Mouse (Mus musculus) hindbrain, embryonic 10.5 days (tissue): Measurements from ENCODE around the gene Gata1. TPM values are rescaled to one million over a fixed set of nuclear protein-coding genes. Genes with fewer than 3 reads are reported as not detected.

Experiments used
- DNase-seq: peaks from one replicate; pipeline ENCODE4 v3.0.0-alpha.2; 2017; ENCODE audit warnings: low spot score
- H3K27ac ChIP-seq: fragments of 300-500 bp; sonication (generic); 2 replicates; pipeline ENCODE4 v1.5.1; 2016; ENCODE audit warnings: mild to moderate bottlenecking, moderate library complexity
- H3K27me3 ChIP-seq: fragments of 300-500 bp; sonication (generic); 2 replicates; pipeline ENCODE4 v1.6.1; 2016; ENCODE audit warnings: mild to moderate bottlenecking; ENCODE audit not compliant: poor library complexity, insufficient read depth, severe bottlenecking
- H3K36me3 ChIP-seq: fragments of 300-500 bp; sonication (generic); 2 replicates; pipeline ENCODE4 v1.6.1; 2016; ENCODE audit warnings: mild to moderate bottlenecking, moderate library complexity
- H3K4me1 ChIP-seq: fragments of 300-500 bp; sonication (generic); replicated peaks from 2 replicates; pipeline ENCODE4 v1.6.1; 2016; ENCODE audit warnings: mild to moderate bottlenecking
- H3K4me3 ChIP-seq: fragments of 300-500 bp; sonication (generic); 2 replicates; pipeline ENCODE4 v1.5.1; 2016; ENCODE audit warnings: mild to moderate bottlenecking, moderate library complexity
- H3K9me3 ChIP-seq: fragments of 300-500 bp; sonication (generic); 2 replicates; pipeline ENCODE4 v1.6.1; 2016; ENCODE audit warnings: mild to moderate bottlenecking, moderate library complexity
- WGBS: fragments of 180-500 bp; shearing (Covaris S2); methylation state at CpG from one replicate; pipeline ENCODE4 v1.1.7; 2016; 5-methylcytosine and 5-hydroxymethylcytosine counted together
- polyA plus RNA-seq: library from polyadenylated mRNA; unstranded; fragments of >200 nt; fragmentation: Nextera tagmentation; extraction: Ambion mirVana; gene quantifications from 2 replicates; pipeline ENCODE4 v1.2.1, GENCODE M21; 2016

Gata1 gene
- polyA plus RNA-seq, 1 experiment from 2014 or later, result 5.3 TPM

- WGBS, result 60% methylated on average over 6 of the region's 6 CpGs
- DNase-seq, result no peak
These were observed 67.4 kb downstream of the Gata1 start for GRCm38 (mm10) chrX:7910473-7910872.

More at GRCm38 (mm10) chrX:7910473-7910872, 67.4 kb downstream of the Gata1 start:
- H3K4me3 ChIP-seq, result no peak overlapping the region
- no peaks in the 10 kb centered on the region for H3K9me3 ChIP-seq
- H3K36me3 ChIP-seq, result peaks cover 17% of the 10 kb centered on the region
- no peaks in the 10 kb centered on the region for H3K4me1 ChIP-seq
- no peaks in the 10 kb centered on the region for H3K27me3 ChIP-seq
- H3K27ac ChIP-seq, result no peak overlapping the region

Other genes with a start within 250 kb of the Gata1 start
- gene Praf2, start 249.6 kb downstream of the Gata1 start, polyA plus RNA-seq, result 78.2 and 101 TPM in 2 replicates
- gene Ccdc120, start 227.2 kb downstream of the Gata1 start, polyA plus RNA-seq, result 18.7 and 22.9 TPM in 2 replicates
- gene Tfe3, start 215.5 kb downstream of the Gata1 start, polyA plus RNA-seq, result 31.7 and 36.5 TPM in 2 replicates
- 45.3 and 47.8 TPM in 2 replicates for gene Gripap1, start 188.3 kb downstream of the Gata1 start, polyA plus RNA-seq
- 1.4 and 2.2 TPM in 2 replicates for gene Kcnd1, start 155.8 kb downstream of the Gata1 start, polyA plus RNA-seq
- gene Otud5, start 136.7 kb downstream of the Gata1 start, polyA plus RNA-seq, result 43.8 and 55.9 TPM in 2 replicates
- 8.8 and 10.2 TPM in 2 replicates for gene Pim2, start 99.8 kb downstream of the Gata1 start, polyA plus RNA-seq
- 26.6 and 32.5 TPM in 2 replicates for gene Slc35a2, start 94.0 kb downstream of the Gata1 start, polyA plus RNA-seq
- 131 and 160 TPM in 2 replicates for gene Pqbp1, start 78.8 kb downstream of the Gata1 start, polyA plus RNA-seq
- 206 and 214 TPM in 2 replicates for gene Timm17b, start 78.7 kb downstream of the Gata1 start, polyA plus RNA-seq
- gene Gm10491, start 70.2 kb downstream of the Gata1 start, polyA plus RNA-seq, result not detected in 2 replicates
- not detected in 2 replicates for gene Gm10490, start 68.5 kb downstream of the Gata1 start, polyA plus RNA-seq
- 7.8 and 39.8 TPM in 2 replicates for gene Pcsk1n, start 58.2 kb downstream of the Gata1 start, polyA plus RNA-seq
- gene Eras, start 49.5 kb downstream of the Gata1 start, polyA plus RNA-seq, result not detected in 2 replicates
- gene Hdac6, start 30.2 kb downstream of the Gata1 start, polyA plus RNA-seq, result 58.5 and 61.5 TPM in 2 replicates
- gene Glod5, start 40.4 kb upstream of the Gata1 start, polyA plus RNA-seq, result not detected in 2 replicates
- 74.9 and 90.9 TPM in 2 replicates for gene Suv39h1, start 96.7 kb upstream of the Gata1 start, polyA plus RNA-seq
- gene Was, start 112.4 kb upstream of the Gata1 start, polyA plus RNA-seq, result 0.15 and 0.24 TPM in 2 replicates
- 25.8 and 26.7 TPM in 2 replicates for gene Wdr13, start 154.8 kb upstream of the Gata1 start, polyA plus RNA-seq
- gene Rbm3, start 167.8 kb upstream of the Gata1 start, polyA plus RNA-seq, result 402 and 425 TPM in 2 replicates
- gene Tbc1d25, start 198.1 kb upstream of the Gata1 start, polyA plus RNA-seq, result 10.0 and 12.1 TPM in 2 replicates
- gene Ebp, start 215.4 kb upstream of the Gata1 start, polyA plus RNA-seq, result 37.4 and 40.3 TPM in 2 replicates
- gene Porcn, start 228.5 kb upstream of the Gata1 start, polyA plus RNA-seq, result 15.1 and 22.6 TPM in 2 replicates